Mouse (Mus musculus) heart, postnatal 10 days (tissue): ENCODE measurements around the gene Zfp385a. TPM values are rescaled to one million over a fixed set of nuclear protein-coding genes. Genes with fewer than 3 reads are reported as not detected.
A peak's percentile ranks its signal among the peaks of the same experiment; 100 is the strongest.

Experiments used
- DNase-seq, 2 experiments: peaks; one replicate each; pipeline ENCODE4 v3.0.0; 2021
- intact Hi-C: fragments of 180-260 bp; cut with DNase I; formaldehyde crosslinking; loops from one replicate; pipeline ENCODE4 v1.15.1; 2025
- total RNA-seq, 2 experiments: library from RNA; stranded (reverse); gene quantifications; 2 replicates each; pipeline ENCODE4 v1.2.3; 2021

Gene Zfp385a
- 10 to 100 TPM; 24.3 to 26.2 TPM for total RNA-seq

DNA sequence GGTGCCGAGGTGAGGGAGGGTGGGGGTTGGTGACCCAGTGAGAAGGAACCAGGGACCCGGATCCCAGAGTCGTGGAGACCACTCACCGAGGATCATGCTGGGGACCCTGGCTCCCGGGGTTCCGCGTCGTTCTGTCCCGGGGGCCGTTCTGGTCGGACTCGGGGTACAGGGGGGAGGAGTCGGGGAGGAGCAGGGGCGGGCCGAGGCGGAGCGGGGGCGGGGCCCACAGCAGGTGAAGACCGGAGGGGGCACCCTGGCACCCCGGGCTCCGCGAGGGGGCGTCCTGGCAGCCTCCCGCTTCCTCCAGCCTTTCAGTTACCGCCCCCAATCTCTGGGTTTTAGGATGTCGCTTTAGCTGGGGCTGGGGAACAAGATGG lies at the start of gene Zfp385a:
Zfp385a (minus strand) TSS at position 133 of the 377 bp plus-strand sequence.
- no peak for DNase-seq
- intact Hi-C loops = no loop called here

GRCm38 (mm10) chr15:103388556-103389145 lies 48.8 kb upstream of the Zfp385a start:
- DNase-seq = peak in 1 of 2 experiments; percentile 60
- intact Hi-C loops = loop anchor here (1.0 kb wide), 2 partner anchors 22 to 41 kb away; partner anchors contain the start of gene Itga5

GRCm38 (mm10) chr15:103383771-103384488 lies 44.0 kb upstream of the Zfp385a start:
- DNase-seq = peak; percentile 81 to 82
- intact Hi-C loops = loop anchor here (1.0 kb wide), 1 partner anchor 18 kb away; the partner anchor contains the start of gene Itga5

DNA sequence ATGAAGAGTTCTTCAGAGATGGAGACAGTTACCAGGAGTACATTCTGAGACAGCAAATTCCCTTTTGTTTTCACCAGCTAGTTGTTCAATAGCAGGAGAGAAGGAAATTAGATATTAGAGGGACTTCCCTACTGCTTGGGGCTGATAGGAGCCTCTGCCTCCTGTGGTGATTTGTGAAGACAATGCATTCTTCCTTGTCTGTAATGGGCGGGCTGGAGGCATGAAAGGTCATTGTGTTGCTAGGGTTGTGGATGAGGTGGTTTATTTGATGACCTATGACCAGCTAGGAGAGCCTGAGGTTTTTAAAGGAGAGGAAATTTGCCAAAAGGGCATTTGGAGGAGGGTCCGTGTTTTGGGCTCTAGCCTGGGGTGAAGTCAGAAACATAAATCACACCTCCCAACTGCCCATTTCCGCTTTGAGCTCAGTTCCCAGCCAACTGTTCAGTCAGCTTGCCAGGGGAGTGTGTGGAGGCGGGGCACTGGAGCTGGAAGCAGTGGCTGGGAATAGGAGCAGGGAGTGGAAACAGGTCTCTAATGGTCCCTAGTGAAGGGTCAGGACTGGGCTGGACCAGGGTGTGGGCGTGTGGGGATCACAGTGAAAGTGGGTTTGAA lies 43.0 kb upstream of the Zfp385a start:
- DNase-seq = peak; percentile 84 to 85
- intact Hi-C loops = loop anchor here (1.0 kb wide), 1 partner anchor 17 kb away; the partner anchor contains the start of gene Itga5

- intact Hi-C loops = no loop called here
- DNase-seq = no peak
These were observed 42.2 kb upstream of the Zfp385a start for GRCm38 (mm10) chr15:103382075-103382474.

- DNase-seq = peak; percentile 40 to 62
- intact Hi-C loops = no loop called here
These were observed 38.9 kb upstream of the Zfp385a start for GRCm38 (mm10) chr15:103378665-103379356.

- peak; percentile 17 to 36 for DNase-seq
- intact Hi-C loops = no loop called here
These were observed 38.1 kb upstream of the Zfp385a start for GRCm38 (mm10) chr15:103377752-103378664.

DNA sequence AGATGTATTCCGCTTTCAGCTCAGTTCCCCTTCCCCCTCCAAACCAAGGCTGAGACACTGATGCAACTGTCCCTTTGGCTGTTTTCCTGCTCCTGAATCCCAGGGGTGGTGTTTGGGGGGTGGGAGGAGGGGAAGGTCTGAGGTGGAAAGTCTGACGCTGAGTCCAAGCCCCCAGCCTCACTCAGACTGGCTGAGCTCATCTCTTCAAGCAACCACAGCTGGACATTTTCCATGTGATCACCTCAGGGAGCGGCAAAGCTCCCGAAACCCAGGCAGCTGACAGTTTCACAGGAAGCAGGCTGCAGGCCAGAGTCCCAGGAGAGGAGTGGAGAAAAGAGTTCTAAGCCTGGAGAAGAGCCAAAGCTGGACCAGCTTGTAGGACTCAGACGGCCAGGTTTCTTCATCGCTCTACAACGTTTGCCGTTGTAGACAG lies 37.0 kb upstream of the Zfp385a start:
- intact Hi-C loops = no loop called here
- DNase-seq = peak; percentile 72 to 78

- intact Hi-C loops = no loop called here
- DNase-seq = peak in 1 of 2 experiments; percentile 53
These were observed 35.4 kb upstream of the Zfp385a start for GRCm38 (mm10) chr15:103375112-103375800.

DNA sequence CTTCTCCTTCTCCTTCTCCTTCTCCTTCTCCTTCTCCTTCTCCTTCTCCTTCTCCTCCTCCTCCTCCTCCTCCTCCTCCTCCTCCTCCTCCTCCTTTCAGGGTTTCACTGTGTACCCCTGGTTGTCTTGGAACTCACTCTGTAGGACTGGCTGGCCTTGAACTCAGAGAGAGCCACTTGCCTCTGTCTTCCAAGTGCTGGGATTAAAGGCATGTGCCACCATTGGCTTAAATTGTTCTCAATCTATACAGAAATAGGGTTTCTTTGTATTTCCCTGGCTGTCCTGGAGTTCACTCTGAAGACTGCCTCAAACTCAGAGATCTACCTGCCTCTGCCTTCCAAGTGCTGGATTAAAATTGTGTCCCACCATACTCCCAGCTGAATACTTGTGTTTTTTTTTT lies 32.6 kb upstream of the Zfp385a start:
- DNase-seq = no peak
- intact Hi-C loops = no loop called here

DNA sequence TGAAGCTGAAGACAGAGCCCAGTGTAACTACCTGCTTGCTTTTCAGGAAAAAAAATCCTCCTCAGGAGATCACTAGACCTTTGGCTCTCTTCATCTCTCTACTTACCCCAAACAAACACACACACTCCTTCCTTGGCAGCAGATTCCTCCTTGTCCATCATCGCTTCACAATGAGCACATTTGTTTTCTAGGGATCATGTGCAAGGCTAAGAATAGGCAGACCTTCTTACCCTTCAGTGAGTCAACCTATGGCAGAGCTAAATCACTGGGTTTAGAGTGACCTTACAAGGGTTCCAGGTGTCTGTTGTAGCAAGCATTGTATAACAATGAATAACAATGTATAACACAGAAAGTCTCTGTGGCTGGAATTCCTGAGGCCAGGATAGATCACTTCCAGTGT lies 31.8 kb upstream of the Zfp385a start:
- intact Hi-C loops = no loop called here
- DNase-seq = no peak

DNA sequence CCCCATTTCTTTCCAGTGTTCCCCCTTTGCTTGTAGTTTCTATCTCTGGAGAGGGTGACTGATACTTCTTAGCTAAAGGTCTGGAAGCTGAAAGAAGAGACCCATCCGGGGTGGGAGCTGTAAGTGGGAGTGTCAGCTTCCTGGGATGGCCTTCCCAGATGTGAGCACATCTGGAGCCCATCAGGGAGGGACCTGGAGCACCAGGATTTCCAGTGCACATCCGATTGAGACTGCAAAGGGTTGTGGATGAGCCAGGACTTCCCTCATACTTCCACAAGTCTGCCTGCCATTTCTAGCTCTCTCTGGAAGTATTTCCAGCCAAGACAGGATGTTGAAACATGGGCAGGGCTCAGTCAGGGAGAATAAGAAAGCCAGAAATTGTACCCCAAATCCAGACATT lies 31.3 kb upstream of the Zfp385a start:
- intact Hi-C loops = no loop called here
- DNase-seq = peak in 1 of 2 experiments; percentile 68

- DNase-seq = no peak
- intact Hi-C loops = no loop called here
These were observed 30.6 kb upstream of the Zfp385a start for GRCm38 (mm10) chr15:103370462-103370861.

- intact Hi-C loops = no loop called here
- no peak for DNase-seq
These were observed 29.2 kb upstream of the Zfp385a start for GRCm38 (mm10) chr15:103369123-103369522.

DNA sequence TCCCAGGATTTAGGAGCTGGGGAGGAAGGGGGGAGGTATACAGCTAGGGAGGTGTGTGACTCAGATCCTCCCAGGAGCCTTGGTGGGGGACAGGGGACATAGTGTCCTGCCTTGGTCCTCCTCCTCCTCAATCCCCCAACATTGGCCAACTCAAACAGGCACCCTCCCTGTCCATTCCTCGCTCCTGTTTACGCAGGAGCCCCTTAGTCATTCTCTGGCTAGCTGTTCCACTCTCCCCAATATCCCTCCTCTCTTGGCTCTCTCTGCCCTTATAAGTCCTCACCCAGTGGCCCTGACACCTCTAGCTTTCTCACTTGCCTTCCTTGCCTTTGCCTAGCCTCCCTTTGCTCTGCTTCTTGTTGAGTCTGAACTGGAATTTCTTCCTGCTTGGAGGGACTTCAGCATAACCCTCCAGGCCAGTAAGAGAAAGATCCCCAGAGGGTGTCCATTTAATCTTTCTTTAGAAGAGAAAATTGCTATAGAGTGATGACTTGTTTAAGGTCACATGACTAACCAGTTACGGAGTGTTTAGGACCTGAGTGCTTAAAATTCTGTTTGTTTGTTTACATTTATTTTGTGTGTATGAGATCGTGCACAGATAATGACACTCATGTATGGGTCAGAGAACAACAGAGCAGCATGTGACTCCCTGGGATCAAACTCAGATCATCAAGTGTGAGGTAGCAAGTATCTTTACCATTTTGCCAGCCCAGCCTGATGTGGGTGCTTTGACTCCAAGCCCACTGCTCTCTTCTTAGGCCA lies 28.5 kb upstream of the Zfp385a start:
- intact Hi-C loops = no loop called here
- no peak for DNase-seq

GRCm38 (mm10) chr15:103366376-103367149 lies 26.7 kb upstream of the Zfp385a start, which contains the start of gene Itga5:
Gene Itga5 (minus strand): TSS chr15:103366763.
- intact Hi-C loops = loop anchor here (1.0 kb wide), 2 partner anchors 17 to 22 kb away; no protein-coding TSS in a partner anchor
- DNase-seq = peak; percentile 88 to 89
